Mouse (Mus musculus) neural tube, embryonic 15.5 days (tissue): ENCODE measurements around the gene BC016579. TPM values are rescaled to one million over a fixed set of nuclear protein-coding genes. Genes with fewer than 3 reads are reported as not detected.
A peak's percentile ranks its signal among the peaks of the same experiment; 100 is the strongest.

ENCODE experiments used
- ATAC-seq: fragments of 200-750 bp; cut with Nextera tagmentation; 2 replicates; pipeline ENCODE4 v1.8.0; 2017; ENCODE audit warnings: mild to moderate bottlenecking, moderate TSS enrichment, moderate library complexity; ENCODE audit not compliant: low FRiP score
- H3K27ac ChIP-seq: fragments of 300-500 bp; sonication (generic); replicated peaks from 2 replicates; pipeline ENCODE4 v1.5.1; 2015; ENCODE audit warnings: mild to moderate bottlenecking, inconsistent platforms
- H3K27me3 ChIP-seq: fragments of 300-500 bp; sonication (generic); replicated peaks from 2 replicates; pipeline ENCODE4 v1.6.1; 2015; ENCODE audit warnings: inconsistent platforms
- H3K36me3 ChIP-seq: fragments of 300-500 bp; sonication (generic); 2 replicates; pipeline ENCODE4 v1.6.1; 2015; ENCODE audit warnings: inconsistent platforms
- H3K4me1 ChIP-seq: fragments of 300-500 bp; sonication (generic); 2 replicates; pipeline ENCODE4 v1.6.1; 2015; ENCODE audit warnings: inconsistent platforms
- H3K4me2 ChIP-seq: fragments of 300-500 bp; sonication (generic); 2 replicates; pipeline ENCODE4 v1.6.1; 2015; ENCODE audit warnings: inconsistent platforms, mild to moderate bottlenecking, moderate library complexity
- H3K4me3 ChIP-seq: fragments of 300-500 bp; sonication (generic); replicated peaks from 2 replicates; pipeline ENCODE4 v1.5.1; 2015; ENCODE audit warnings: mild to moderate bottlenecking, inconsistent platforms
- H3K9ac ChIP-seq: fragments of 300-500 bp; sonication (generic); replicated peaks from 2 replicates; pipeline ENCODE4 v1.6.1; 2015; ENCODE audit warnings: mild to moderate bottlenecking, inconsistent platforms
- H3K9me3 ChIP-seq: fragments of 300-500 bp; sonication (generic); replicated peaks from 2 replicates; pipeline ENCODE4 v1.6.1; 2016; ENCODE audit warnings: inconsistent platforms
- WGBS: fragments of 180-500 bp; shearing (Covaris S2); methylation state at CpG from one replicate; pipeline ENCODE4 v1.1.7; 2015; ENCODE audit warnings: mixed read lengths; 5-methylcytosine and 5-hydroxymethylcytosine counted together
- polyA plus RNA-seq: library from polyadenylated mRNA; unstranded; fragments of >200 nt; fragmentation: Nextera tagmentation; extraction: Ambion mirVana; gene quantifications from 2 replicates; pipeline ENCODE4 v1.2.1, GENCODE M21; 2015

The BC016579 gene
- polyA plus RNA-seq, 1 experiment from 2014 or later = not detected

DNA sequence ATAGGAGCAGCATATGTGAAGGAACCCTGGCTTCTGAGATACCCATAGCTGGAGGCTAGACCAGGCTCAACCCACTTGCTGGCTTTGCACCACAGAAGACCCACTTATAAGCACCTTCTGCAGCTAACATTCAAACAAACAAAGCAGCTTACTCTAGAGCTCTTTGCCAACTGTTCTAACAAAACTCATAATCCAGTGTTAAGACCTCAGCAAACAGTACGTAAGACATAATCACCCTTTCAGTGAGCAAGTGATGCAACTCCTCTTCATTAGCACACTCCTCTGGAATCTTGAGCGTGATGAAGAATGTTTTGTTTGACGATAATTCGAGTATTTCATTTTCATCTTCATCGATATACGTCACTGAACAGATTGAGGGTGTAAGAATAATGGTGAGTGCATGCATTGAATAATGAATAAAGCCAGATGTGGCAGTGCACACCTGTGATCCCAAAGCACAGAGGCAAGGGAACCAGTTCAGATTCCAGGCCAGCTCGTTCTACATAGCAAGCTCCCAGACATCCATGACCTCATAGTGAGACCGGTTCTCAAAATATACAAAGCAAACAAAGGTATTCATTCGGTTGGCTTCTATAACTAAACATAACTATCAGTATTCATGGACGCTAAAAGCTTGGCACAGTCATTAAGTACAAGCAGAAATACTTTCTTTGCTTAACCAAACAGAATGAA is 13.7 kb downstream of the BC016579 start:
- 89% methylated on average over 10 of the region's 10 CpGs for WGBS
- Histone ChIP-seq H3K27ac (no peak overlapping the region), H3K9ac (no peak overlapping the region), H3K4me1 (no peaks in the 10 kb centered on the region), H3K9me3 (no peaks in the 10 kb centered on the region), H3K27me3 (no peaks in the 10 kb centered on the region), H3K4me3 (no peak overlapping the region), H3K4me2 (no peak overlapping the region), H3K36me3 (no peaks in the 10 kb centered on the region)
- no peak for ATAC-seq

DNA sequence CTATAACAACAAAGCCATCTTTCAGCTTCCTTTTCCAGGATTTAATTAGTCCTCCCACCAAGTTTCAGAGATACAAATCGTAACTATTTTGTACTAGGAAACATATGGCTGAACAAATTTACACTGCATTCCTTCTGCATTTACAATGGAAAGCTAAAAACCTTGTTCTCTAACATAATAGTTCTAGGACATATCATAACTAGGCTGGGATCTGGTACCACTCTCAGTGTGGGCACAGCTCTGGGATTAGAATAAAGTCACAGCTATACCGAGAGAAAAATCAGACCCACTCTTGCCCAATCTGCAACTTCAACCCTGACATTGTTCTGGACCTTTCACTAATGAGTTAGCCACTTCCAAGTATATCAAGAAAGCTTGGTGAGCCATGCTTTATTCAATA is 18.0 kb downstream of the BC016579 start:
- Histone ChIP-seq H3K36me3 (no peaks in the 10 kb centered on the region), H3K4me3 (no peak overlapping the region), H3K27me3 (no peaks in the 10 kb centered on the region), H3K9me3 (no peaks in the 10 kb centered on the region), H3K27ac (no peak overlapping the region), H3K9ac (no peak overlapping the region), H3K4me1 (no peaks in the 10 kb centered on the region), H3K4me2 (no peak overlapping the region)
- WGBS = 90% methylated on average over 2 of the region's 2 CpGs
- ATAC-seq = no peak

DNA sequence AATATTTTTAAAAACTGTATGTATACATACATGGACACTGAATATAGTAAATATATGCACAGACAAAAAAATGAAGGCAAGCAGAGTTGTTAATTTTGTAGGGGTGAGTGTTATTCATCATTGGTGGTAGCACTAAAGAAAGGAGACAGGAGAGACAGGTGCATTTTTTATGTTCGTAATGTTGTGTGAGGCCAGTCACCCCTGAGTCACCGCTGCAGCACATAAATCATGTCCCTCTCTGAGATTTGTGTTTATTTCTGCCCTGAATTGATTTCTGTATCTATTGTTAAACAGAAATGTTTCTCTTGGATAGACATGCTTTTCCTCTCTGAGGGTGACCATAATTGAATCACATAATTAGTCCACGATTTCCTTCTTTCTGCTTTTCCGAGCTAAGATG is 21.4 kb downstream of the BC016579 start:
- H3K4me1 ChIP-seq = no peaks in the 10 kb centered on the region
- no peak overlapping the region for H3K4me3 ChIP-seq
- H3K9me3 ChIP-seq = no peaks in the 10 kb centered on the region
- ATAC-seq = no peak
- WGBS = 73% methylated on average over 4 of the region's 4 CpGs
- H3K27me3 ChIP-seq = no peaks in the 10 kb centered on the region
- no peak overlapping the region for H3K9ac ChIP-seq
- no peaks in the 10 kb centered on the region for H3K36me3 ChIP-seq
- no peak overlapping the region for H3K27ac ChIP-seq
- H3K4me2 ChIP-seq = no peak overlapping the region

DNA sequence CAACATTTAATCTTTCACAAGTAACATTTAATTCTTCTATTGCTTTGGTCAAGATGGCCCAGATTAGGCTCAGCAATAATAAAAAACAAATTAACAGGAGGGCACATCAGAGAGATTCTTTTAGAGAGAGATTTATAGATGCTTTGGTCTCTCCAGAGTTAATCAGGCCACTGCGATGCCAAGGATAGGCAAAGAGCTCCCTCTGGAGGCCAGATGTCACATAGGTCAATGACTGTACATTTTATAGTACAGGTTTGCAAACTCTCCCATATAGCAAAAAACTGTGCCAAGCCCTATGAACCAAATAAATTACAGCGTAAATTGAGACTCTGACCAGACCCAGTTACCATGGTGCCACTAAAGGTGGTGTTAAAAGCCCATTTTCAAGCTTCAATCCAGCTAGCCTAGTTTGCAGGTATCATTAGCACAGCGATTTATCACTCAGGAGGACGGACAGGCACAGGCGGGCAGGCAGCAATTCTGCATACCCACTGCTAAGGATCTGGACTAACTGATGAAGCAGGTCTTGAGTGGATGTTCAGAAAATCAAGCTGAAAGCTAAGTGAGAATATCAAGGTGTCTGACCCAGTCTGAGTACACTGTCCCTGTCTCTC is 23.4 kb downstream of the BC016579 start:
- Histone ChIP-seq H3K27me3 (no peaks in the 10 kb centered on the region), H3K27ac (no peak overlapping the region), H3K9ac (no peak overlapping the region), H3K9me3 (no peaks in the 10 kb centered on the region), H3K36me3 (no peaks in the 10 kb centered on the region), H3K4me2 (no peak overlapping the region), H3K4me3 (no peak overlapping the region), H3K4me1 (no peaks in the 10 kb centered on the region)
- ATAC-seq = peak; percentile 85
- 52% methylated on average over 5 of the region's 5 CpGs for WGBS

DNA sequence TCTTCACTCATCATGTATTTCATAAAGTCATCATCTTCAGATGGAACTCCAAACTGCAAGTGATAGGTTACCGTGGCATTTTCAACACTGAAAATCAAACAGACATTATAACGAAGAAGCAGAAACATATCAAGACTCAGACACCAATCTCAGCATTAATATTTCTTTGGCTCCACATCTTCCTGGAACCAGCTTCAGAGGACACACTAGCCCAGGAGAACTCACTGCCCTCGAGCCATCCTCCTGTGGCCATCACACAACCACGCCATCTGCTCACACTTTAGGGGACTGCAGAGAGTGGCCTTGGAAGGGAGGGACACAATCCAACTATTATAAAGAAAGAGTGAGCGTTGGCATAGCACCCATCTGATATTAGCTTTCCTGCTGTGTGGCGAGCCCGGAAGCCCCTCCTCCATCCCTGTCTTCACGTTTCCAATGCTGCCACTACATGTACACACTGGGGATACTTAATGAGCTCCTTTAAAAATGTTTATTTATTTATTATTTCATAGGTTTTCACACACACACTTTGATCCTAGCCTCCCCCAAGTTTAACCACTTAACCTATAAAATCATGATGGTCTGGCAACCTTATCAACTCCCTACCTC is 24.3 kb downstream of the BC016579 start:
- no peaks in the 10 kb centered on the region for H3K9me3 ChIP-seq
- H3K9ac ChIP-seq = no peak overlapping the region
- H3K36me3 ChIP-seq = no peaks in the 10 kb centered on the region
- no peaks in the 10 kb centered on the region for H3K4me1 ChIP-seq
- no peak overlapping the region for H3K27ac ChIP-seq
- peak; percentile 24; the same call in 1 of the 2 replicates for ATAC-seq
- H3K27me3 ChIP-seq = no peaks in the 10 kb centered on the region
- no peak overlapping the region for H3K4me3 ChIP-seq
- WGBS = 78% methylated on average over 8 of the region's 8 CpGs
- no peak overlapping the region for H3K4me2 ChIP-seq

DNA sequence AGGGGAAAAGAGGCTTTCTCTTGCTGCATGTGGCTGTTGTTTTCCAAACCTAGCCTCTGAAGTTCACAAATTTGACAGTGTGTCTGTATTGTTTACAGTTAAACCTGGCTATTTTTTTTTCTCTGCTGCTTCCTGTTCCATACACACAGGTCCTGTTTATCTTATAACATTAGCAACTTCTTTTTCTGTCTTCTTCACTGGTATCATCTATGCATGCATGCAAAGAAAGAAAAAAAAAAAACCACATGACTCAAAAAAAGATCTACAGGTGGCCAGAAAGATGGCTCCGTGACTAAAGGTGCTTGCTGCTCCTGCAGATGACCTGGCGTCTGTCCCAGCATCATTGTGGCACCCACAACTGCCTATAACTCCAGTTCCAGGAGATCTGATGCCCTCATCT is 28.5 kb downstream of the BC016579 start:
- Histone ChIP-seq H3K9me3 (no peaks in the 10 kb centered on the region), H3K36me3 (no peaks in the 10 kb centered on the region), H3K4me2 (no peak overlapping the region), H3K9ac (no peak overlapping the region), H3K4me1 (no peaks in the 10 kb centered on the region), H3K27ac (no peak overlapping the region), H3K4me3 (no peak overlapping the region), H3K27me3 (no peaks in the 10 kb centered on the region)
- no peak for ATAC-seq
- WGBS = 85% methylated on average over 2 of the region's 2 CpGs

DNA sequence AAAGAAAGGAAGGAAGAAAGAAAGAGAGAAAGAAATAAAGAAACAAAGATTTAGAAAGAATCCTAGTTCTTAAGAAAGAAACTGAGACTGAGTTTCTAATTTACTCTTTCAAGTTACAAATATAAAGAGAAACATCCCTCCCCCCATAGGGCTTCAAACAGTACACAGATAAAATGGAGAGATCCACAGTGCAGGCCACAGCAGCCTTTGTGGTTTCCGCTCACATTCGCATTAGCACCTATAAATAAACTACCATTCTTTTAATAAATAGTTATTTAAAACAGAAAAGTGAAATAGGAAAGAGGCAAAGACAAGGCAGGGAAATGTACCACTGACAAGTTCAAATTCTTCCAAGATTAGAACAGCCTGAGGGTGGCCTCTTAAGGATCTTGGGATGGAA is 29.1 kb downstream of the BC016579 start:
- no peaks in the 10 kb centered on the region for H3K9me3 ChIP-seq
- no peaks in the 10 kb centered on the region for H3K4me1 ChIP-seq
- no peak overlapping the region for H3K27ac ChIP-seq
- ATAC-seq = no peak
- H3K36me3 ChIP-seq = no peaks in the 10 kb centered on the region
- 88% methylated on average over 2 of the region's 2 CpGs for WGBS
- H3K9ac ChIP-seq = no peak overlapping the region
- H3K4me2 ChIP-seq = no peak overlapping the region
- no peaks in the 10 kb centered on the region for H3K27me3 ChIP-seq
- no peak overlapping the region for H3K4me3 ChIP-seq

DNA sequence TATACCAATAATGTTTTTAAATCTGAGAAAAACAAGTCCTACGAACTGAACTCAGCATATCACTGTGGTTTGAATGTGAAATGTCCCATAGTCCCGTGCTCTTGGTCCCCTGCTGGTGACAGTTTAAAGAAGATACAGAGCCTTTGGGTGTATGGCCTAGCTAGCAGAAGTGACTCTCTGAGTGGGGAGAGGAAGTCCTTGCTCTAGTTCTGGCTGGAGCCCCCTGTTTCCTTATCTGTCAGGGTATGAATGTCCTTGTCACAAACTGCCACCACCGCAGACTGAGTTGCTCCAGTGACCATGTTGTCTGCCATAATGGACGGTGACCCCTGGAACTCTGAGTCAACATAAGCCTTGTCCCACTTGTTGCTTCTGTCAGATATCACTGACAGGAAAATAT is 30.6 kb downstream of the BC016579 start:
- Histone ChIP-seq H3K9me3 (no peaks in the 10 kb centered on the region), H3K9ac (no peak overlapping the region), H3K4me1 (no peaks in the 10 kb centered on the region), H3K4me2 (no peak overlapping the region), H3K27ac (no peak overlapping the region), H3K27me3 (no peaks in the 10 kb centered on the region), H3K4me3 (no peak overlapping the region), H3K36me3 (no peaks in the 10 kb centered on the region)
- 89% methylated on average over 4 of the region's 4 CpGs for WGBS
- ATAC-seq = no peak

DNA sequence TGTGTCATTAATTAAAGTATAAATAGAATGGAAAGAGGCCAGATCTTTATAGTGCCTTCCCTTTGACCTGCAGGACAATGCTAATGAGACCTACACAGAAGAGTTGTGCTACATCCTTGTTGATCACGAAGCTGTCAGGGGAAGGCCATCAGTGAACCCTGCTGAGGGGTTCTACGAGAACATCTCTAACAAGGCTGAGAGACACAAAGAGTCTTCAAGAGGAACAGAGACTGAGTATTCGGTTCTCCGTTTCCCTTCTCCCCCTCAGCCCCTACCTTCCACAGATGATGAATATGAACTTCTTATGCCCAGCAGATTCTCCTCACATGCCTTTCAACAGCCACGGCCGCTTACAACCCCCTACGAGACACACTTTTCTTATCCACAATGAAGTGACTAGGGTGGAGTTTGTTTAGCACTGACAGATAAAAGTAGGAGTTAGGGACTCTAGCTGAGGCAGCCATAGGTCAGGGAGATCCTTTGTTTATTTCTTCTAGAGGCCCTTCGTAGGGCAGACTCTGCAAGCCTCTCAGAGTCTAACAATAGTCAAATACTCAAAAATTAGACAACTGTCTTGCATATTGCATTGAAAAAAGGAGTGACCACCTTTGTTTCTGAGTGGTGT is 34.0 kb downstream of the BC016579 start:
- Histone ChIP-seq H3K36me3 (no peaks in the 10 kb centered on the region), H3K27me3 (no peaks in the 10 kb centered on the region), H3K9ac (no peak overlapping the region), H3K27ac (no peak overlapping the region), H3K4me1 (no peaks in the 10 kb centered on the region), H3K9me3 (no peaks in the 10 kb centered on the region), H3K4me2 (no peak overlapping the region), H3K4me3 (no peak overlapping the region)
- no peak for ATAC-seq
- WGBS = 76% methylated on average over 8 of the region's 8 CpGs

DNA sequence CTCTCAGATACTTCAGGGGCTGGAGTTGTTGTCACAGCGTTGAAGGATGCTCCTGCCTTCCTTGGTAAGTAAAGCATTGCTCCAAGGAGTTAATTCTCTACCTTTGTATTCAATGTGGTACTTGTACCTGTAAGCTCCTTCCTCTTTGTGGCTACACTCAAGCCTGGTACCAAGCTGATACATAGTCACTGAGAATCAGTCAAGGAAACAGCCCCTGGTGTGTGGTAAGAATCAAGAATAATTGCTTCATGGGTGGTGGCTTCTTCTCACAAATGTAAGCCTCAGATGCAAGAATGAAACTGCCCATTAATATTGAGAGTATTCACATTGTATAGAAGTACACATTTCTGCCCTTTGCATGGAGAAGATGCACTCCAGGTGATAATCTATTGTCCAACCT is 37.9 kb downstream of the BC016579 start:
- Histone ChIP-seq H3K4me2 (no peak overlapping the region), H3K4me1 (no peaks in the 10 kb centered on the region), H3K27ac (no peak overlapping the region), H3K27me3 (no peaks in the 10 kb centered on the region), H3K9ac (no peak overlapping the region), H3K36me3 (no peaks in the 10 kb centered on the region), H3K4me3 (no peak overlapping the region), H3K9me3 (no peaks in the 10 kb centered on the region)
- 86% methylated on average over 1 of the region's 1 CpGs for WGBS
- no peak for ATAC-seq

DNA sequence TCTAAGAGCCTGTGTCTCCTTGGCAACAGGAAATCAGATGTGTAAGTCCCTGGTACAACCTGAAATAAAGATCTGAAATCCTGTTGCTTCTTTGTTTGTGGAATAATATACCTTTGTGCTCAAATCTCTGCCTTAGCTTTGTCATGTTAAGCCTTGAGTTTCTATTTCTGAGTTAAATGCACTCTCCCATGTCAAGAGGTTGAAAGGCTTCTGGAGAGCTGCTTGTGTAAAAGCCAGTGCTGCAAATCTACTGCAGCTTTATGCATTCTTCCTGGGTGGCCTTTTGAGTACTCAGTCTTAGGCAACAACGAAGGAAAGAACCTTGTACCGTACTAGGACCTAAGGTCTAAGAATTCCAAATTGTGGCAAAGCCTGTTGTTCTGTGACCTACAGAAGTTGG is 40.6 kb downstream of the BC016579 start:
- Histone ChIP-seq H3K9ac (no peak overlapping the region), H3K9me3 (no peaks in the 10 kb centered on the region), H3K36me3 (no peaks in the 10 kb centered on the region), H3K4me1 (no peaks in the 10 kb centered on the region), H3K27ac (no peak overlapping the region), H3K4me3 (no peak overlapping the region), H3K4me2 (no peak overlapping the region), H3K27me3 (no peaks in the 10 kb centered on the region)
- ATAC-seq = no peak
- WGBS = 83% methylated on average over 2 of the region's 2 CpGs

DNA sequence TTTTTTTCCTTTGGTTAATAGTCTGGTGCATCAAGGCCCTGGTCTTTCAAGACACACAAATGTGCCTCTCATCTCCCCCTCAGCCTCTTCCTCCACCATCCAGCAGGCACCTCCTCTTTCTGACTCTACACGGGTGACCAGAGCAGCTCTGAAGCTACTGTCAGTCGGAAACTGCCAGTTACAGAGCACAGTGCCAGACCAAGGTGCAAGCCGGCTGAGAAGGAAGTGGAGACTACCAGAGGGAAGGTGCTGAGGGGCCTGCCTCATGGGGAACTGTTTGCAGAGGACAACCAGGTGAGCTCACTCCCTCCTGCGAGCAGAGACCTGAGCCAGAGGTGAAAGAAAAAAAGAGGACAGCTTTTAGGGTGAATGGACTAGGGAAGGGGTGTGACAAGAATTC is 43.6 kb downstream of the BC016579 start, which contains the start of gene Gcsam:
TSS of gene Gcsam (plus strand) at position 114 of the 400 bp plus-strand sequence.
- H3K4me2 ChIP-seq = no peak within 1 kb of the TSS
- H3K27ac ChIP-seq = no peak within 1 kb of the TSS
- no peaks in the 10 kb centered on the region for H3K27me3 ChIP-seq
- no peak within 1 kb of the TSS for H3K4me3 ChIP-seq
- no peaks in the 10 kb centered on the region for H3K9me3 ChIP-seq
- H3K9ac ChIP-seq = no peak within 1 kb of the TSS
- no peaks in the 10 kb centered on the region for H3K36me3 ChIP-seq
- ATAC-seq = no peak
- 79% methylated on average over 4 of the region's 4 CpGs for WGBS
- no peaks in the 10 kb centered on the region for H3K4me1 ChIP-seq
